Mouse (Mus musculus) stomach, adult 2 months (tissue): Measurements from ENCODE around the gene Pcca. TPM values are rescaled to one million over a fixed set of nuclear protein-coding genes. Genes with fewer than 3 reads are reported as not detected.

Experiments used
- polyA plus RNA-seq: library from polyadenylated mRNA; depleted of rRNA; stranded (reverse); fragments of >200 nt; gene quantifications from 2 replicates; pipeline ENCODE4 v1.2.3, GENCODE M21; 2012; rRNA removed

The Pcca gene
- 2.0 and 4.9 TPM in 2 replicates for polyA plus RNA-seq

GRCm38 (mm10) chr14:122534017-122534924 is at the start of gene Pcca:
TSS of gene Pcca (plus strand) at chr14:122534324.

DNA sequence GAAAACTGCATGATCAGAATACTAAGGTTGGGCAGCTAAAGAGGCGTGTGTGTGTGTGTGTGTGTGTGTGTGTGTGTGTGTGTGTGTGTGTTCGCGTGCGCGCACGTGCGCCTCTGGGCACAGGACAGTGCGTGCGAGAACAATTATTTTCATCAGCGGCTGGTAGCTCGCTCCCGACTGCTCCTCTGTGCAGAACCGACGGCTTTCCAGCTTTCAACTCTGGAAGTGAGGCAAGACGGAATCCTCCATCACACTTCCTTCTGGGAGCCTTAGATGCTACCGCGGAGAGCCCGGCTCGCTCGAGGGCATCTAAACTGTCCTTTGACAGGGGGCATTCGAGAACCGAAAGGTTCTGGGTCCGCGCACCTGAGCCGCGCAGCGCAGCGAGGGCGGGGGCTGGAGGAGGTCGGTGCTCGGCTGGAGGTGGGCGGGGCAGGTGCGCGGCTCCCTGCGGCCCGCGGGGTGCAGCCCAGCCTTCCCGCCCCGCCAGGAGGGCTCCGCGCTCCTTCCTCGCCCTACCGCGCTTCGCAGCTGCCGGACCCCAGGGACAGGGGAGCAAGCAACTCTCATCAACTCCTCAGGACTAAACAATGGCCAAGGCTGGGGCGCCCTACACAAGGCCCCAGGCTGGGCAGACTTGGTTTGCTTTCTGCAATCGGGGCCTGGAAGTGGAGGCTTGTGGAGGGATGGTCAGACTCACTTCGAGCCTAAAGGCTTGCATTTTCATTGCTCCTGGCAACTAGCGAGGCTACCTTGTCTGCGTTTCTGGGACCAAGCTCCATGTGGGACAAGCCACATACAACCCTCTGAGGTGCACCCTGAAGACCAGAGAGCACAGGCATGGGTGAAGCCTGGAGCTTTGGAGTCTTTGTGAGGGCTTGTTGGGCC is 43.4 kb upstream of the Pcca start, which contains the start of gene Gm10837:
Gene Gm10837 (plus strand): TSS at position 146 of the 888 bp plus-strand sequence.

GRCm38 (mm10) chr14:122913657-122914056 is 379.5 kb downstream of the Pcca start, which contains the start of gene Ggact:
TSS of gene Ggact (minus strand) at chr14:122913757.

Other genes with a start within 250 kb of the Pcca start
- not detected in 2 replicates for gene Gm5089, start 83.2 kb upstream of the Pcca start, polyA plus RNA-seq
- 0.11 TPM in 1 of 2 replicates, not detected in the other for gene Zic5, start 68.6 kb upstream of the Pcca start, polyA plus RNA-seq
- gene Zic2, start 58.9 kb upstream of the Pcca start, polyA plus RNA-seq: not detected in 2 replicates
- gene Gm10837, start 43.7 kb upstream of the Pcca start, polyA plus RNA-seq: not detected in 2 replicates